Mouse (Mus musculus) liver, embryonic 11.5 days (tissue): ENCODE measurements around the gene Plk1. TPM values are rescaled to one million over a fixed set of nuclear protein-coding genes. Genes with fewer than 3 reads are reported as not detected.

Experiments
- ATAC-seq: fragments of 200-750 bp; cut with Nextera tagmentation; replicated peaks from 2 replicates; pipeline ENCODE4 v1.8.0; 2017; ENCODE audit warnings: moderate number of reproducible peaks, mild to moderate bottlenecking, moderate TSS enrichment, moderate library complexity; ENCODE audit not compliant: low FRiP score
- DNase-seq: peaks from one replicate; pipeline ENCODE4 v3.0.0-alpha.2; 2017; ENCODE audit warnings: low spot score
- H3K27ac ChIP-seq: fragments of 300-500 bp; sonication (generic); 2 replicates; pipeline ENCODE4 v1.5.1; 2014; ENCODE audit warnings: mild to moderate bottlenecking, low read depth, low read length, control low read depth
- H3K27me3 ChIP-seq: fragments of 300-500 bp; sonication (generic); replicated peaks from 2 replicates; pipeline ENCODE4 v1.6.1; 2014; ENCODE audit warnings: low read length, mixed read lengths; ENCODE audit not compliant: control insufficient read depth, insufficient read depth
- H3K36me3 ChIP-seq: fragments of 300-500 bp; sonication (generic); 2 replicates; pipeline ENCODE4 v1.6.1; 2014; ENCODE audit warnings: mild to moderate bottlenecking, low read length, moderate library complexity, mixed read lengths; ENCODE audit not compliant: control insufficient read depth, insufficient read depth
- H3K4me1 ChIP-seq: fragments of 300-500 bp; sonication (generic); replicated peaks from 2 replicates; pipeline ENCODE4 v1.6.1; 2014; ENCODE audit warnings: low read length, mixed read lengths; ENCODE audit not compliant: control insufficient read depth, insufficient read depth
- H3K4me2 ChIP-seq: fragments of 300-500 bp; sonication (generic); 2 replicates; pipeline ENCODE4 v1.6.1; 2014; ENCODE audit warnings: mild to moderate bottlenecking, control low read depth, moderate library complexity
- H3K4me3 ChIP-seq: fragments of 300-500 bp; sonication (generic); 2 replicates; pipeline ENCODE4 v1.5.1; 2014; ENCODE audit warnings: low read depth, low read length, control low read depth
- H3K9ac ChIP-seq: fragments of 300-500 bp; sonication (generic); 2 replicates; pipeline ENCODE4 v1.6.1; 2014; ENCODE audit warnings: low read depth, low read length, control low read depth
- H3K9me3 ChIP-seq: fragments of 300-500 bp; sonication (generic); 2 replicates; pipeline ENCODE4 v1.6.1; 2016; ENCODE audit warnings: low read length, inconsistent platforms, mixed read lengths; ENCODE audit not compliant: control insufficient read depth
- WGBS: fragments of 180-500 bp; shearing (Covaris S2); extraction: QIAGEN DNeasy Blood & Tissue Kit; methylation state at CpG from one replicate; pipeline ENCODE4 v1.1.7; 2014; 5-methylcytosine and 5-hydroxymethylcytosine counted together
- polyA plus RNA-seq: library from polyadenylated mRNA; unstranded; fragments of >200 nt; fragmentation: Nextera tagmentation; extraction: Ambion mirVana; gene quantifications from 2 replicates; pipeline ENCODE4 v1.2.1, GENCODE M21; 2014

Gene Plk1
- polyA plus RNA-seq = 177 and 180 TPM in 2 replicates

GRCm38 (mm10) chr7:122158915-122159902, at the start of gene Plk1:
Gene Plk1 (plus strand): TSS chr7:122159439.
- H3K27ac ChIP-seq = peak within 1 kb of the TSS; percentile 81
- H3K9me3 ChIP-seq = no peaks in the 10 kb centered on the region
- H3K4me3 ChIP-seq = peak within 1 kb of the TSS; percentile 89
- H3K4me1 ChIP-seq = peaks cover 13% of the 10 kb centered on the region
- DNase-seq (peak; percentile 88), ATAC-seq (peak; percentile 95)
- H3K9ac ChIP-seq = peak within 1 kb of the TSS; percentile 94
- peak within 1 kb of the TSS; percentile 91 for H3K4me2 ChIP-seq
- peaks cover 19% of the 10 kb centered on the region for H3K36me3 ChIP-seq
- under 1% methylated on average over 63 of the region's 63 CpGs for WGBS
- H3K27me3 ChIP-seq = no peaks in the 10 kb centered on the region

GRCm38 (mm10) chr7:122123518-122123917, 35.7 kb upstream of the Plk1 start:
- no peak for ATAC-seq

GRCm38 (mm10) chr7:122125636-122126035, 33.6 kb upstream of the Plk1 start:
- Histone ChIP-seq H3K9me3 (no peaks in the 10 kb centered on the region), H3K36me3 (peaks cover 34% of the 10 kb centered on the region), H3K4me3 (no peak overlapping the region), H3K27ac (no peak overlapping the region), H3K4me2 (no peak overlapping the region), H3K4me1 (no peaks in the 10 kb centered on the region), H3K9ac (no peak overlapping the region), H3K27me3 (no peaks in the 10 kb centered on the region)
- DNase-seq (no peak), ATAC-seq (no peak)
- WGBS = 81% methylated on average over 8 of the region's 8 CpGs

More at GRCm38 (mm10) chr7:122123518-122123917, 35.7 kb upstream of the Plk1 start:
- no peak for DNase-seq
- H3K36me3 ChIP-seq = peaks cover 42% of the 10 kb centered on the region
- H3K4me2 ChIP-seq = no peak overlapping the region
- no peaks in the 10 kb centered on the region for H3K9me3 ChIP-seq
- H3K27ac ChIP-seq = no peak overlapping the region
- no peaks in the 10 kb centered on the region for H3K27me3 ChIP-seq
- H3K4me1 ChIP-seq = no peaks in the 10 kb centered on the region
- 78% methylated on average over 4 of the region's 4 CpGs for WGBS
- no peak overlapping the region for H3K4me3 ChIP-seq
- no peak overlapping the region for H3K9ac ChIP-seq

GRCm38 (mm10) chr7:122126946-122127345, 32.3 kb upstream of the Plk1 start:
- H3K4me1 ChIP-seq = no peaks in the 10 kb centered on the region; the same call in 1 of the 2 replicates
- H3K9me3 ChIP-seq = no peaks in the 10 kb centered on the region
- no peak overlapping the region for H3K4me2 ChIP-seq
- no peak overlapping the region for H3K4me3 ChIP-seq
- H3K27ac ChIP-seq = no peak overlapping the region
- H3K36me3 ChIP-seq = peaks cover 26% of the 10 kb centered on the region
- no peak for DNase-seq
- no peak overlapping the region for H3K9ac ChIP-seq
- 93% methylated on average over 11 of the region's 11 CpGs for WGBS
- no peaks in the 10 kb centered on the region for H3K27me3 ChIP-seq
- no peak for ATAC-seq

GRCm38 (mm10) chr7:122131834-122132233, 27.4 kb upstream of the Plk1 start:
- Histone ChIP-seq H3K9me3 (no peaks in the 10 kb centered on the region), H3K4me1 (peaks cover 6% of the 10 kb centered on the region; the same call in 1 of the 2 replicates), H3K36me3 (peaks cover 13% of the 10 kb centered on the region), H3K4me2 (peak overlapping the region; percentile 62), H3K4me3 (peak overlapping the region; percentile 67), H3K27me3 (no peaks in the 10 kb centered on the region), H3K27ac (peak overlapping the region; percentile 80; the same call in 1 of the 2 replicates), H3K9ac (peak overlapping the region; percentile 95)
- ATAC-seq = no peak
- no peak for DNase-seq

GRCm38 (mm10) chr7:122132497-122133337, 26.5 kb upstream of the Plk1 start, which contains the start of the genes Palb2 and Dctn5:
Gene Palb2 (minus strand): TSS chr7:122132985.
Gene Dctn5 (plus strand): TSS chr7:122133041.
- Histone ChIP-seq H3K9me3 (no peaks in the 10 kb centered on the region), H3K4me1 (peaks cover 6% of the 10 kb centered on the region; the same call in 1 of the 2 replicates), H3K4me2 (peak within 1 kb of the TSS; percentile 62), H3K27ac (peak within 1 kb of the TSS; percentile 80), H3K27me3 (no peaks in the 10 kb centered on the region), H3K4me3 (peak within 1 kb of the TSS; percentile 67), H3K9ac (peak within 1 kb of the TSS; percentile 95), H3K36me3 (peaks cover 10% of the 10 kb centered on the region)
- under 1% methylated on average over 54 of the region's 54 CpGs for WGBS
- DNase-seq (peak; percentile 98), ATAC-seq (peak; percentile 98)

- H3K9me3 ChIP-seq = no peaks in the 10 kb centered on the region
- peak overlapping the region; percentile 95 for H3K9ac ChIP-seq
- no peak overlapping the region for H3K27ac ChIP-seq
- peak overlapping the region; percentile 57 for H3K4me2 ChIP-seq
- 13% methylated on average over 8 of the region's 8 CpGs for WGBS
- peak overlapping the region; percentile 67 for H3K4me3 ChIP-seq
- no peaks in the 10 kb centered on the region for H3K27me3 ChIP-seq
- peaks cover 9% of the 10 kb centered on the region for H3K36me3 ChIP-seq
- DNase-seq (no peak), ATAC-seq (peak; percentile 29; the same call in 1 of the 2 replicates)
- H3K4me1 ChIP-seq = peaks cover 6% of the 10 kb centered on the region; the same call in 1 of the 2 replicates
Observed at GRCm38 (mm10) chr7:122133338-122133625, 26.0 kb upstream of the Plk1 start.

GRCm38 (mm10) chr7:122135070-122135469, 24.2 kb upstream of the Plk1 start:
- H3K36me3 ChIP-seq = peaks cover 14% of the 10 kb centered on the region
- peaks cover 6% of the 10 kb centered on the region; the same call in 1 of the 2 replicates for H3K4me1 ChIP-seq
- H3K27ac ChIP-seq = no peak overlapping the region
- H3K4me3 ChIP-seq = no peak overlapping the region
- H3K27me3 ChIP-seq = no peaks in the 10 kb centered on the region
- no peaks in the 10 kb centered on the region for H3K9me3 ChIP-seq
- WGBS = 71% methylated on average over 10 of the region's 10 CpGs
- H3K4me2 ChIP-seq = no peak overlapping the region
- H3K9ac ChIP-seq = no peak overlapping the region
- ATAC-seq = no peak
- no peak for DNase-seq
